ENCODE assay signal across 8 mouse cellular contexts in the genomic region with DNA sequence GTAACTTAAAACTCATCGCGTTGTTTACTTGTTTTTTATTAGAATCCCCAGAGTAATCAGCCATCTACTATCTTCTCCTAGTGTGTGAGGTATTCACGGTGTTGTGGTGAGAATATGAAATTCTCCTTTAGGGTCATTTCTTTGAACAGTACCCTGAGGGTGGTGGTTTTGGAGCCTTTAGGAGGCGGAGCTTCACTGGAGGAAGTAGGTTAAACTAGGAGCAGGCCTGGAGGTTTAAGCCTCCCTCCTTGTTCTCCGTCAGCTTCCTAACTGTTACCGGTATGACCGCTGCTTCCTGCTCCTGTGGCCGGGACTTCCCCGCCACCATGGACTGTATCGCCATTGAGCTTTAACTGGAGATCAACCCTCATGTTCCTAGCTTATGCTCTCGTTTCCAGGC.
A peak's percentile ranks its signal among the peaks of the same experiment; 100 is the strongest.
DNase-seq lines count a peak whose midpoint lies in the region; ATAC-seq and TF ChIP-seq lines count a peak whose summit lies in the region.

No protein-coding gene starts in this region.

- no peak overlapping the region for H3K4me3 ChIP-seq in lung, adult 2 months (replicated peaks; ENCODE audit: extremely low read depth, low read depth, low read length)
- no peak overlapping the region for H3K4me3 ChIP-seq in liver, embryonic 11.5 days (ENCODE audit: low read depth, low read length)
- H3K4me3 ChIP-seq in hindbrain, embryonic 11.5 days (ENCODE audit: low read depth, low read length), result no peak overlapping the region
- H3K4me3 ChIP-seq in forebrain, embryonic 15.5 days, result no peak overlapping the region

- H3K9me3 ChIP-seq in liver, embryonic 11.5 days (ENCODE audit: control insufficient read depth, low read length), result no peaks in the 10 kb centered on the region
- H3K9me3 ChIP-seq in hindbrain, embryonic 11.5 days (ENCODE audit: control insufficient read depth, low read length), result no peaks in the 10 kb centered on the region
- H3K9me3 ChIP-seq in forebrain, embryonic 15.5 days, result no peaks in the 10 kb centered on the region

- H3K27ac ChIP-seq in liver, embryonic 11.5 days (ENCODE audit: low read depth, low read length), result no peak overlapping the region
- no peak overlapping the region for H3K27ac ChIP-seq in hindbrain, embryonic 11.5 days (ENCODE audit: low read depth, low read length)
- no peak overlapping the region for H3K27ac ChIP-seq in forebrain, embryonic 15.5 days (replicated peaks)

- H3K36me3 ChIP-seq in liver, embryonic 11.5 days (ENCODE audit: control insufficient read depth, insufficient read depth, low read length), result no peaks in the 10 kb centered on the region
- no peaks in the 10 kb centered on the region for H3K36me3 ChIP-seq in hindbrain, embryonic 11.5 days (ENCODE audit: control insufficient read depth, insufficient read depth, low read length)
- no peaks in the 10 kb centered on the region for H3K36me3 ChIP-seq in forebrain, embryonic 15.5 days

- H3K4me1 ChIP-seq in lung, adult 2 months (ENCODE audit: control insufficient read depth, insufficient read depth, low read length), result peaks cover 6% of the 10 kb centered on the region; the same call in 1 of the 2 replicates
- 0 out of 2 replicates have a peak, but pooled peaks cover 3% of the 10 kb centered on the region for H3K4me1 ChIP-seq in liver, embryonic 11.5 days (replicated peaks; ENCODE audit: control insufficient read depth, insufficient read depth, low read length)
- H3K4me1 ChIP-seq in hindbrain, embryonic 11.5 days (replicated peaks; ENCODE audit: control insufficient read depth, insufficient read depth, low read length), result no peaks in the 10 kb centered on the region
- H3K4me1 ChIP-seq in forebrain, embryonic 15.5 days, result no peaks in the 10 kb centered on the region

- no peaks in the 10 kb centered on the region for H3K27me3 ChIP-seq in liver, embryonic 11.5 days (replicated peaks; ENCODE audit: control insufficient read depth, insufficient read depth, low read length)
- no peaks in the 10 kb centered on the region for H3K27me3 ChIP-seq in hindbrain, embryonic 11.5 days (ENCODE audit: control insufficient read depth, insufficient read depth, low read length)
- no peaks in the 10 kb centered on the region for H3K27me3 ChIP-seq in forebrain, embryonic 15.5 days

- no peak for ATAC-seq in liver, embryonic 11.5 days (replicated peaks; ENCODE audit: low FRiP score)
- no peak for ATAC-seq in hindbrain, embryonic 11.5 days (ENCODE audit: low FRiP score)
- no peak for ATAC-seq in forebrain, embryonic 15.5 days (replicated peaks)

- 26% methylated on average over 11 of the region's 11 CpGs for WGBS in lung, adult 2 months
- WGBS in liver, embryonic 11.5 days, result 36% methylated on average over 11 of the region's 11 CpGs
- 58% methylated on average over 11 of the region's 11 CpGs for WGBS in hindbrain, embryonic 11.5 days
- WGBS in forebrain, embryonic 15.5 days, result 65% methylated on average over 11 of the region's 11 CpGs

- TF ChIP-seq CTCF in lung, adult 2 months (IDR thresholded peaks at IDR 0.05; ENCODE audit: insufficient read depth, low read length), result no peak

- TF ChIP-seq POLR2A in lung, adult 2 months (IDR thresholded peaks at IDR 0.05; ENCODE audit: borderline replicate concordance, extremely low read depth, low read depth, low read length), result no peak

- peak; percentile 29 for DNase-seq in lung, adult 18-20 months
- DNase-seq in lung, adult 2 months, result no peak
- DNase-seq in heart, postnatal 4 days, result peak; percentile 14
- no peak for DNase-seq in liver, embryonic 11.5 days (ENCODE audit: low spot score)
- peak; percentile 23 for DNase-seq in thymus, postnatal 14 days
- DNase-seq in hindbrain, embryonic 11.5 days (ENCODE audit: low spot score), result no peak
- no peak for DNase-seq in frontal cortex, postnatal 25 days (ENCODE audit: low spot score in 2 of 2)

- no peak overlapping the region for H3K9ac ChIP-seq in liver, embryonic 11.5 days (ENCODE audit: low read depth, low read length)
- H3K9ac ChIP-seq in hindbrain, embryonic 11.5 days (ENCODE audit: low read depth, low read length), result no peak overlapping the region
- no peak overlapping the region for H3K9ac ChIP-seq in forebrain, embryonic 15.5 days (replicated peaks)

- peak overlapping the region; percentile 40 for H3K4me2 ChIP-seq in liver, embryonic 11.5 days
- no peak overlapping the region for H3K4me2 ChIP-seq in hindbrain, embryonic 11.5 days (replicated peaks; ENCODE audit: low read depth, low read length)
- H3K4me2 ChIP-seq in forebrain, embryonic 15.5 days (replicated peaks), result no peak overlapping the region

Comparison
In these comparisons a context has a peak if more than half of its experiments do, and no peak if none do; other contexts are left out.
1. DNase-seq: peak in lung, adult 18-20 months (2 of 2), heart, postnatal 4 days (single experiment) and thymus, postnatal 14 days (single experiment); none in lung, adult 2 months (single experiment), liver, embryonic 11.5 days (single experiment), hindbrain, embryonic 11.5 days (single experiment) and frontal cortex, postnatal 25 days (0 of 2).